Mouse (Mus musculus) erythroblast, embryonic 14.5 days (primary cell): ENCODE results near the gene Pla2g12b.

Source experiments
- GATA1 ChIP-seq: IDR thresholded peaks from 2 replicates; pipeline ENCODE4 v1.6.1; 2012; ENCODE audit warnings: low read length, inconsistent platforms, mixed read lengths
- TAL1 ChIP-seq: IDR thresholded peaks from 3 replicates; pipeline ENCODE4 v1.6.1; 2012; ENCODE audit warnings: low read length, inconsistent platforms, mixed read lengths

DNA sequence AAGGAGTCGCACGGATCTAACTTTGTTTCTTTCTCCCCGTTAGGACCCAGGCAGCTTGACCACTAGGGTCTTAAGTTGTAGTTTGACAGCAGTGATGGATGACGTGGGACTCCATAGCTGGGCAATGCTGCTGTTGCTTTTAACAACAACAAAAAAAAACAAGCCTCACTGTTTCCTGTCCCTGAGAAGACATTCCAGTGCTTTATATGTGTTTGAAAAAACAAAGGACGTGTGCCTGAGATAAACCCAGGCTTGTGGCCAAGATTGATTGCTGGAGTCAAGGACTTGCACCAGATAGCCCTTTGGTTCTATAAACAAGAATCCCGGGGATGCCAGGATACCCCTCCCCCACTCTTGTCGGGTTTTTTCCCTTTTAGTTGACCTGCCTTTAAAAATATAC is 39.8 kb downstream of the Pla2g12b start:
- TF ChIP-seq TAL1 (no peak), GATA1 (no peak)
